Mouse (Mus musculus): ENCODE results near the gene Actb. TPM values are rescaled to one million over a fixed set of nuclear protein-coding genes. Genes with fewer than 3 reads are reported as not detected.

The Actb gene
- total RNA-seq (2014; fragmentation: Nextera tagmentation) (2,571 and 3,677 TPM in 2 replicates), total RNA-seq (2017) (2,475 and 4,369 TPM in 2 replicates)

- peak; percentile 51 for ATAC-seq (replicated peaks; ENCODE audit: poor library complexity, severe bottlenecking)
Measured at GRCm38 (mm10) chr5:142906532-142907047, at the start of gene Actb. Gene Actb (minus strand): TSS chr5:142906754.

DNA sequence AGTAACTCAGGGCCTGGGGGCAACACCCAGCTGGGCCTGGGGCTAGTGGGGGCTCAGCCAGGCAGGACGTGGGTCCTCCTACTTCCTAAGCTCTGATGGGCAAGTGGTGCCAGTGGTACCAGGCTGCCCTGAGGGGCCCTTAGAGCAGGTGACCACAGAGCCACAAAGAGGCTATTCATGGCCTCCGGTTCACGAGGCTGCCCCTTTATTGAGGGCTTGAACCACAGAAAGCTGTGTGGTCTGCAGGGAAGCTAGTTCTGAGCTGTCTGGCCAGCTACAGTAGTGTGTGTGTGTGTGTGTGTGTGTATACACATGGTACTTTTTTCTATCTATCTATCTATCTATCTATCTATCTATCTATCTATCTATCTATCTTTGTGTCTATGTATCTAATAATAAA is 47.1 kb upstream of the Actb start:
- ATAC-seq (replicated peaks; ENCODE audit: poor library complexity, severe bottlenecking) = no peak

DNA sequence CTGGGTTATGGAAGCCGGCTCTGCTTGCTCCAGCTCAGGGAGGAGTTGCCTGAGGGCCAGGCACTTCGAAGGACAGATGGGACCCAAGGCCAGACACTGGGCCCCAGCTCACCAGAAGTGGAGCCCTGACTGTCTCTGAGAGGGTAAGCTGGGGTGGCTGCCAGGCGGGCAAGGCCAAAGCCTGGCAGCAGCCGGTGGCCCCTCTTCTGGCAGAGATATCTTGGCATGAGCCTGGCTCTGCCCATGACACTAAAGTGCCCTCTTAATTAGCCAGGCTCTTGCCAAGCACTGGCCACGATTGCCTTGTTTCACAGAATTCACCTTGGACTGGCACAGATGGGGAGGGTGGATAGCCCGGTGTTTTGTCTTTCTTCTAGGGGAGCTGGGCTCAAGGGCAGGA is 43.9 kb upstream of the Actb start:
- ATAC-seq (replicated peaks; ENCODE audit: poor library complexity, severe bottlenecking) = no peak

DNA sequence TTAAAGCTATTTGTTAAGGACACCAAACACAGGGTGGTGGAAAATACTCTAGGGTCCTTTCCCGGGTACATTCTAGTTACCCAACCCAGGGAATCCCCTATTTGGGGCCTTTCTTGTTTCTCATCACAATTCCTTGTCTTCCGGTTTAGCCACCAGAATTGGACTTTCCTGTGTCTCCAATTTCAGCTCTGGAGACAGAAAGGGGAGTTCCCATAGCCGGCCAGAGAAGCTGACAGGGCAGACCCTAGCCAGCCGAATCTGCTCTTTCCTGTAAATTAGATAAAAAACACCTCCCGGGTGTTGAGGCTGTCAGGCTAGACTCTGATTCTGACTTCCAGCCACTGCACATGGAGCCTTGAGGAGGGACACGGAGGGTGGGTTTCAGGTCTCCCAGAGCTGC is 43.0 kb upstream of the Actb start:
- no peak for ATAC-seq (replicated peaks; ENCODE audit: poor library complexity, severe bottlenecking)

- ATAC-seq (replicated peaks; ENCODE audit: poor library complexity, severe bottlenecking) = no peak
Measured at GRCm38 (mm10) chr5:142947460-142947859, 40.9 kb upstream of the Actb start.

GRCm38 (mm10) chr5:142944979-142945682 is 38.6 kb upstream of the Actb start:
- ATAC-seq (replicated peaks; ENCODE audit: poor library complexity, severe bottlenecking) = no peak

- no peak for ATAC-seq (replicated peaks; ENCODE audit: poor library complexity, severe bottlenecking)
Measured at GRCm38 (mm10) chr5:142940393-142940792, 33.8 kb upstream of the Actb start.

DNA sequence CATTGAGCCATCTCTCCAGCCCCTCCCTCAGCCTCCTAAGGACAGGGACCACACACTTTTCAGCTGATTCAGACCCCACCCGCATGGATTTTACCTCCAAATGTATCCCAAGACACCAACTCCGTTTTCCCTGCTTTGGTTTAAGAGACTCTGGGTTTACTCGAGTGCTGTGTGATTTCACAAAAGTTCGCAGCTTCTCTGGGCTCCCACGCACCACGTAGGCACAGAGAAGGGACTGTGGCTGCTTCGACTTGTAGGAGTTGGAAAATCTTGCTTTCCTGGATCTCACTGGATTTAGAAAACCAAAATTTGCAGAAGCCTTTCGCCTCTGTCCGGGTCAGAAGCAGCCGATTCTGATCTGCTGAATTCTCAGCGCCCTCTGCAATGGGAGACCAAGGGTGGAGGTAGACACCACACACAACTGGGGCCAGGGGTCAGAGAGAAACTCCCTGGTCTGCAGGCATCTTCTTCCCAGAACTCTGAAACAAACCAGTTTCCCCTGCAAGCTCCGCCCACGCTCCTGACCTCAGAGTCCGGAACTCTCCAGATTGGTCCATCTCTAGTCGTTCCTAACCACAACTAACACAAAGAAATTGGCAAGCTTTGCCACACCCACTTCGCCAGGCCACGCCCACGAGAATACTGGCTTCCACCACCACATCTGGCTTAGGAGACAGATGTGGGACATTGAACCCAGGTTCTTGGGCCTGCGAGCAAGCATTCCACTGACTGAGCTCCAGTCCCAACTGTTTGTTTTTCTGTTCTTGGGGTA is 31.6 kb upstream of the Actb start:
- ATAC-seq (replicated peaks; ENCODE audit: poor library complexity, severe bottlenecking) = peak; percentile 68

- ATAC-seq (replicated peaks; ENCODE audit: poor library complexity, severe bottlenecking) = peak; percentile 66
Measured at GRCm38 (mm10) chr5:142936336-142936719, 29.8 kb upstream of the Actb start.

- ATAC-seq (replicated peaks; ENCODE audit: poor library complexity, severe bottlenecking) = peak; percentile 64
Measured at GRCm38 (mm10) chr5:142935642-142936335, 29.2 kb upstream of the Actb start.

DNA sequence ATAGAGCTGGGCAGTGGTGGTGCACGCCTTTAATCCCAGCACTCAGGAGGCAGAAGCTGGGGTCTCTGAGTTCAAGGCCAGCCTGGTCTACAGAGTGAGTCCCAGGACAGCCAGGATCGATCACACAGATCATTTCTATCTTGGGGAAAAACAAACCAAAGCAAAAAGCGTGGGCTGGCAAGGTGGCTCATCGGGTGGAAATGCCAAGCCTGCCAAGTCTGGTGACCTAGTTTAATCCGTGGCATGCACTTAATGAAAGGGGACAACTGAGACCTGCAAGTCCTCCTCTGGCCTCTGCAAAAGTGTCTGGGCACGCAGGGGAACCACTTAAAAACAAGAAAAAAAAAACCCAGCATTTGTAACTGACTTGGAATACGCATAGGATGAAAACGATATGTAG is 26.2 kb upstream of the Actb start:
- no peak for ATAC-seq (replicated peaks; ENCODE audit: poor library complexity, severe bottlenecking)

GRCm38 (mm10) chr5:142932084-142932685 is 25.6 kb upstream of the Actb start:
- peak; percentile 64 for ATAC-seq (replicated peaks; ENCODE audit: poor library complexity, severe bottlenecking)

GRCm38 (mm10) chr5:142931241-142931745 is 24.7 kb upstream of the Actb start:
- ATAC-seq (replicated peaks; ENCODE audit: poor library complexity, severe bottlenecking) = no peak

GRCm38 (mm10) chr5:142929400-142929752 is 22.8 kb upstream of the Actb start:
- ATAC-seq (replicated peaks; ENCODE audit: poor library complexity, severe bottlenecking) = peak; percentile 7

- peak; percentile 78 for ATAC-seq (replicated peaks; ENCODE audit: poor library complexity, severe bottlenecking)
Measured at GRCm38 (mm10) chr5:142928749-142929399, 22.3 kb upstream of the Actb start.

DNA sequence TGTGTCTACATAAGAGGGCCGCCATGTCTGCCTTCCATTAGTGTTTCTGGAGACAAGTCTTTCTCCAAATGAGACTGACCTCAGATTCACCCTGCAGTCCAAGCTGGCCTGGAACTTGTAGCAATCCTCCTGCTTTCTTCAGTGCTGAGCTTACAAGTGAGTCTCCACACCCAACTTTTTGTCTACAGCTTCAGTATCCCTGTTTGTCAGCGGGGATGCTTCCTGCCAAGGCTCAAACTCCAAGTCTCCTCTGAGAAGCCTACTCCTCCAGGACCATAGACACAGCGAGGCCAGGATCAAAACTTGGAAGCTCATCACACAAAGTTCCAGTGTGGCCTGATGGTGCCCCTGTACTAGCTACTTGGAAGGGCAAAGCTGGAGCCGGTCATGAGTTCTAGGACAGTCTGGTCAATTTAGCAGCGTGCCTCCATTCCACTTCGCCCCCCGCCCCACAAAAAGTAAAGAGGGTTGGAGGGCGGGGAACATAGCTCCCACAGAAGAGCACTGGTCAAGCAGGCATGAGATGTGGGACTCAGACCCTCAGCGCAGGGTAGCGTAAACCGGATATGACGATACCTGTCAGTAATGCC is 20.9 kb upstream of the Actb start:
- ATAC-seq (replicated peaks; ENCODE audit: poor library complexity, severe bottlenecking) = no peak

DNA sequence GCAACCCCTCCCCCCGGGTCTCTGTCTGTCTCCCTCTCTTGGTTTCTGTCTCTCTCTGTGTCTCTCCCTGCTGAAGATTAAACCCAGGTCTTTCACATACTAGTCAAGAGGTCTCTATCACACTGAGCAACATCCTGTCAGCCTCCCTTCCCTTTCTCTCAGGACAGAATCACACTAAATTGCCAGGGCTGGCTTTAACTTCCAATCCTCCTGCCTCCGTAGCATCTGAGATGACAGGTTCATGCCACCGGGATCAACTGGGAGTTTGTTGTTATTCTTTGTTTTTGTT is 20.3 kb upstream of the Actb start:
- ATAC-seq (replicated peaks; ENCODE audit: poor library complexity, severe bottlenecking) = no peak

- ATAC-seq (replicated peaks; ENCODE audit: poor library complexity, severe bottlenecking) = peak; percentile 78
Measured at GRCm38 (mm10) chr5:142926204-142926939, 19.8 kb upstream of the Actb start.

DNA sequence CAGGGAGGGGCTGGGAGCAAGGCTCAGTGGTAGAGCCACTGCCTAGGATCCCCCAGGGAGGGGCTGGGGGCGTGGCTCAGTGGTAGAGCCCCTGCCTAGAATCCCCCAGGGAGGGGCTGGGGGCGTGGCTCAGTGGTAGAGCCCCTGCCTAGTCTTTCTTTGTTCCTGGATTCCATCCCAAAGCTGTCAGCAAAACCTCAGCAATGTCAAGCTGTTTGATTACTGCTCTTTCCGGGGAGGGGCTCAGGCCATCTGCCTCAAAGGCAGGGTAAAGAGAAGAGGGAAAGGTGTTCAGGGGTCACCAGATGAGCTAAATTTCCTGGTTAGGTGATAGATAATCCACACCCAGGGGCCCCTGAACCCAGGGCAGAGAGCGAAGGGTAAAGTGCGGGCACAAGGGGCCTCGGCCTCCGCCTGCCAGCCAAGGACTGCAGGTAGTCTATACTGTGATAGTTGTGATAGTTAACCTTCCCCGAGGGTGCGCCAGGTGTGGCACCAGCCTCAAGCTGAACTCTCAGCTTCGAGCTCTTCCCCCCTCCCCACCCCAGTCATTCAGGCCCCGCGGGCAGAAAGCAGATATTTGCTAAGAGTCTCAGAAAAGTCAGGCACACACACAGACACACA is 17.9 kb upstream of the Actb start:
- no peak for ATAC-seq (replicated peaks; ENCODE audit: poor library complexity, severe bottlenecking)
